Mouse (Mus musculus) frontal cortex, postnatal 25 days (tissue): ENCODE measurements around the gene Fbp2.
"Not testable (repeated sequence)": the region's sequence is repeated elsewhere in the genome, so short reads cannot be mapped to it uniquely, and the experiment has no call there.

Experiments
- DNase-seq, 2 experiments: peaks; one replicate each; pipeline ENCODE4 v3.0.0; 2022; ENCODE audit warnings: low spot score in 2 of 2

The Fbp2 gene

DNA sequence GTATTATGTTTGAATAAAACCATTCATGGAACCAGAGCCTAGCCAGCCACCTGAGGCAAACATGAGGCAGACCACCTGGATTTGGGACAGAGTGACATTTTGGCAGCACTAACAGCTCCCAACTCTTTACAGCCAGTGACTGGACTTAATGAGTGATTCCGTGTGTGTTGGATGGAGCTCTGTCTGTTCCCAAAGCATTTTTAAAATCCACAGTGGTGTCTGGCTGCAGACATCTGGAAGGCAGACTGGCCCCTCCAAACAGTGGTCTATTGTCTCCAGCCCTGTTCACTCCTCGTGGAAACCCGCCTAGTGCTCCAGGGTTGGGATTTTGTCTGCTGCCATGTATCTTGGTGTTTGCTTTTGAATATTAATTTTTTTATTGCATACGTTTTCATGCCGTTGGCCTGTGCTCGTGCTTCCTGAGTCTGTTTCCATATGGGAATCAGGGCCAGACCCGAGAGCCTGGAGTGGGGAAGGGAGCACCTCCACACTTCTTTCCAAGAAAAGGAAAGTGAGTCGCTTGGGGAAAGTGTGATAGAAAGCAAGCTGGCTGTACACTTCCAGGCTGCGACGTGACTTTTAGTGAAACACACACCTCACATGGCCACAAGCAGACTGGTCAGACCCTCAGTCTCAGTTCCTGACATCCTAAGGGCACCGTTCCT, 7.6 kb upstream of the Fbp2 start:
- DNase-seq, result no peak

- no peak for DNase-seq
Observed at GRCm38 (mm10) chr13:62863771-62864170, 5.5 kb upstream of the Fbp2 start.

DNA sequence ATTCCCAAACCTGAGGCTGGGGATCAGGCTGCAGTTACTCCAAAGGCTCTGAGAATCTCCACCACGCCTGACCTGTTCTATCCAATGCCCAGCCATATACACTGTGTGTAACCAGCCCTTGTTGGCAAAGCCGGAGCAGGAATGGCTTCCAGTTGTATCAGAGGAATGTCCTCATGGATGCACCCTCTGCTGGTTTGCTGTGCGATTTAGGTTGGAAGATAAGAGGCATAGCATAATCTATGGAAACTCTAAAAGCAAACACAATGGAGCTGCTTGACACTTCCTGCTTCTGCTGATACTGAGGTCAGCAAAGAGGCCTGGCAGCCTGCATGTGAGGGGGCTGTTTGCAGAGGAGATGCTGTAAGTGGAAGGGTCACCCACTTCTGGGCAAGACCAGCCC, 4.7 kb upstream of the Fbp2 start:
- DNase-seq, result no peak

DNA sequence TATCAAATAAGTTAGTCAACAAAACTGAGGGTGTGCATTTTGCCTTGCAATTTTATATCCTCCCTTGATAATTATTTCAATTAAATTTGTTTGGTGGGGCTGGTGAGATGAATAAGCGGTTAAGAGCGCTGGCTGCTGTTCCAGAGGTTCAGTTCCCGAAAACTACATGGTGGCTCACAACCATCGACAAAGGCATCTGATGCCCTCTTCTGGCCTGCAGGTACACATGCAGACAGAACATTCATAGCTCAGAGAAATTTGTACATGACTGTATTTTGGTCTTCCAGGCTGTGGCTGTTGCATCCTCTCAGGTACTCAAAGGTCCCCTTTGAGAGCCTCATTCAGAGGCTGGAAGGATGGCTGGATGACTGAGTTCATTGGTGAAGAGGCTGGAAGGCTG, 1.8 kb upstream of the Fbp2 start:
- no peak for DNase-seq

GRCm38 (mm10) chr13:62859251-62859650, 1.0 kb upstream of the Fbp2 start:
- not testable (repeated sequence) for DNase-seq

- no peak for DNase-seq
Observed at GRCm38 (mm10) chr13:62856850-62857249, 1.4 kb downstream of the Fbp2 start.

- peak; percentile 61 to 70 for DNase-seq
Observed at GRCm38 (mm10) chr13:62856305-62856675, 1.9 kb downstream of the Fbp2 start.

GRCm38 (mm10) chr13:62855396-62856304, 2.6 kb downstream of the Fbp2 start:
- no peak for DNase-seq

- peak; percentile 57 to 64 for DNase-seq
Observed at GRCm38 (mm10) chr13:62854666-62855065, 3.6 kb downstream of the Fbp2 start.

- no peak for DNase-seq
Observed at GRCm38 (mm10) chr13:62833341-62833740, 24.9 kb downstream of the Fbp2 start.

- no peak for DNase-seq
Observed at GRCm38 (mm10) chr13:62832239-62832638, 26.0 kb downstream of the Fbp2 start.

GRCm38 (mm10) chr13:62815705-62816104, 42.5 kb downstream of the Fbp2 start:
- not testable (repeated sequence) for DNase-seq

- DNase-seq, result no peak
Observed at GRCm38 (mm10) chr13:62812713-62813112, 45.5 kb downstream of the Fbp2 start.

DNA sequence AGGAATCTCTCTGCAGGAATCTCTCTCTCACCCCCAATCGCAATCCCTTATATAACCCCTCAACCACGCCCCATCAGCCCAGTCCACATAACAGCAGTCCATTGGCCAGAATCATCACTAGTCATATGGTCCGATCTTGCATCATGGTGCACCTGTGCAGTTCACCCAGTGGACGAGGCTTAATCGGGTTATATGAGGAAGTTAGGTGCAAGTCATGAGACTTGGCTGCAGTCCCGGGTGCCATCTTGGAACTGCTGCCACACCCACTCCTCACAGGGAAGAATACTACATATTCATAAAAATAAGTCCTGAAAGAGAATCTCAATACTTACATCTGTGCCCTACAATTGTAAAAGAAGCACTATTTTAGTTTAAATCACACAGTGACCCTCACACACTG, 50.2 kb downstream of the Fbp2 start:
- not testable (repeated sequence) for DNase-seq
